Mouse (Mus musculus): ENCODE measurements at regions not wholly inside any gene's neighbourhood (a gene's known extent, or its start where the extent isn't known, plus 50 kb on each side); places are given as distances from the start of the nearest gene placed in this dataset.

DNA sequence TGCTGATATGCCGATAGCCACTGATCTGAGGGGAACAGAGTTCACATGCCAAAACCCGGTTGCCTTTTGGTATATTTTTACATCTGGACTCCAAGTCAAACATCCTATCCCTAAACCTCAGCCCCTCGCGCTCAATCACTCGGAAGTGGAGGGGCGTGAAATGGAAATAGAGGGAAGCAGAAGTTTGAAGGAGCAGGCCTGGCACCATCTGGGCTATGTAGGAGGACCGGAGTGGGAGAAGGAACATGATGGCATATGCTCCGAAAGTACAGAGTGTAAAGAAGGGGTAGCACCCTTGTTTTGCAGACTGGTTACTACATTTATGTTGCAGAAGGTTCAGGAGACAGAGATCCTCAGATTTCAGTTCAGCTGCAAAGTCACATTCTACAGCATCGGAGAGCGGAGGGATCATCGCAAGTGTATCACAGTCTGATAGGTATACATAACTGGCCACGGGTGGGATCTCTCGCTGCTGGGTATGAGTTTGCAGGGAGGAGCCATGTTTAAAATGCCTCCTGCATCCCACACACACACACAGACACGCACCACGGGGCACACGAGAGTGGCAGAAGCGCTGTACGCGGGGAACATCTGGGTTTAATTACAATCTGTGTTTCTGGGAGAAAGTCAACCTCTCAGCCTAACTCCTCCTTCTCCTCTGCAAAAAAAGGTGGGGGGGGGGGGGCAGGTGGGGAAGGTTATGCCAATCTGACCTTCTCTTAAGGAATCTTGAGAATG is 107.2 kb upstream of the Atp2b1 start:
- no peaks in the 10 kb centered on the region for H3K36me3 ChIP-seq (replicated peaks; ENCODE audit: control insufficient read depth, insufficient read depth)
- H3K27ac ChIP-seq, result no peak overlapping the region
- no peak for DNase-seq (ENCODE audit: low spot score)
- 86% methylated on average over 19 of the region's 19 CpGs for WGBS
- no peaks in the 10 kb centered on the region for H3K27me3 ChIP-seq (ENCODE audit: control insufficient read depth, insufficient read depth, low read length)
- no peaks in the 10 kb centered on the region for H3K4me1 ChIP-seq (replicated peaks; ENCODE audit: control insufficient read depth, insufficient read depth, low read length)
- H3K4me2 ChIP-seq (replicated peaks), result no peak overlapping the region
- H3K4me3 ChIP-seq (replicated peaks; ENCODE audit: low read length), result no peak overlapping the region
- ATAC-seq (ENCODE audit: low FRiP score), result no peak
- no peak overlapping the region for H3K9ac ChIP-seq
- H3K9me3 ChIP-seq (ENCODE audit: control insufficient read depth, low read length), result no peaks in the 10 kb centered on the region

DNA sequence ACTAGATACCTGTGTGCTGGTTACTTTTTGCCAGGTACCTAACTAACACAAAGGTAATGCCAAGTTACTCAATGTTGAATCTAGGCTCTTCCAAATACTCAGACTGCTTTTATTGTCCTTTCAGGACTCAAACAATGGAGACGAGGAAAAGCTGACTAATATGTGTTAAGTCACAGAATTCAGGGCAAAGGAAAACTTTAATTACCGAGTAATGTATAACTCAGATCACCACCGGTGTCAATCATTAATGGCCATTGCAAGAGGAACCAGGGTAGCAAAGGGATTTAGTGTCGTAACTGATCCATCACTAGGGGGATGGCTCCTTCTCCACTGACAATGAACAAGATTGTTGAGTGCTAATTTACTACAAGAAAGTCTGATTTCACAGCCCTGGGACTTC is 105.6 kb upstream of the Atp2b1 start:
- Histone ChIP-seq H3K9ac (no peak overlapping the region), H3K4me2 (replicated peaks) (no peak overlapping the region), H3K4me1 (replicated peaks; ENCODE audit: control insufficient read depth, insufficient read depth, low read length) (no peaks in the 10 kb centered on the region), H3K9me3 (ENCODE audit: control insufficient read depth, low read length) (no peaks in the 10 kb centered on the region), H3K36me3 (replicated peaks; ENCODE audit: control insufficient read depth, insufficient read depth) (no peaks in the 10 kb centered on the region), H3K27ac (no peak overlapping the region), H3K27me3 (ENCODE audit: control insufficient read depth, insufficient read depth, low read length) (no peaks in the 10 kb centered on the region), H3K4me3 (replicated peaks; ENCODE audit: low read length) (no peak overlapping the region)
- WGBS, result 59% methylated on average over 4 of the region's 4 CpGs
- ATAC-seq (ENCODE audit: low FRiP score), result no peak
- no peak for DNase-seq (ENCODE audit: low spot score)

DNA sequence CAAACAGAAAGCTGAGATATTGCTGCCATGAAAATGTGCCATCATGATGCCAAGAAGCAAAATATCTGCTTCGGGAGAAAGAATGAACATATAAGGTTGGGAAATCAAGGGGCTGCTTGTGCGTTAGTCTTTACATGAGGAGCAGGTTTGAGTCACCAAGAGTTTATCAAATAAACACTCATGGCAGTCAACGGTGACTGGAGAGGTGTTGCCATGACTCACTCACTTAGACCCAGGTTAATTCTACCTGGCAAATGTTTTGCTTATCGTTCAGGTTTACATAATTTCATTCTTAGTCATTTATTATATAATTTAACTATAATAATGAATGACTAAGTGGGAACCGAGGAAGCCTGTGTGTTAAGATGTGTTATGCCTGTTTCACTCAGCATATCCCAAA is 85.2 kb upstream of the Atp2b1 start:
- Histone ChIP-seq H3K4me2 (replicated peaks) (no peak overlapping the region), H3K9ac (no peak overlapping the region), H3K4me1 (replicated peaks; ENCODE audit: control insufficient read depth, insufficient read depth, low read length) (no peaks in the 10 kb centered on the region), H3K9me3 (ENCODE audit: control insufficient read depth, low read length) (no peaks in the 10 kb centered on the region), H3K27me3 (ENCODE audit: control insufficient read depth, insufficient read depth, low read length) (no peaks in the 10 kb centered on the region), H3K4me3 (replicated peaks; ENCODE audit: low read length) (no peak overlapping the region), H3K36me3 (replicated peaks; ENCODE audit: control insufficient read depth, insufficient read depth) (no peaks in the 10 kb centered on the region), H3K27ac (no peak overlapping the region)
- ATAC-seq (ENCODE audit: low FRiP score), result no peak
- over 99% methylated on average over 5 of the region's 5 CpGs for WGBS
- DNase-seq (ENCODE audit: low spot score), result no peak

DNA sequence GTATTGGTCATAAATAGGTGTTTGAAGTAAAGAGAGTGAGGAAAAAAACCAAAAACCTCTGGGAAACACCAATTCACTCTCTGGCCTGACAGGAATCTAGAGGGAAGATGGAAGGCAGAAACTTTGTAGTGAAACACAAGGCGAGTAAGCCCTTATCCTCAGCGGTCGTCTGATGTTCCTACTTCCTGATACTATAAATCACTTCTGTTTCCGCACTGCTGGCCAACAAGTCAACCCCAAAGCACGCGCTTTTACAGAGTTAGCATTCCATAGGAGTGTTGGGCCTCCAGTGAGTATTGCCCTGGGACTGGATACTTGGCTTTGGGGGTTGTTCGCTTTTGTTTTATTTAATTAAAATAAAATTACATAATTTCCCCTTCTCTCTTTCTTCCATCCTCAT is 82.7 kb upstream of the Atp2b1 start:
- DNase-seq (ENCODE audit: low spot score) (no peak), ATAC-seq (ENCODE audit: low FRiP score) (no peak)
- WGBS, result 81% methylated on average over 7 of the region's 7 CpGs
- Histone ChIP-seq H3K9me3 (ENCODE audit: control insufficient read depth, low read length) (no peaks in the 10 kb centered on the region), H3K27ac (no peak overlapping the region), H3K27me3 (ENCODE audit: control insufficient read depth, insufficient read depth, low read length) (no peaks in the 10 kb centered on the region), H3K4me3 (replicated peaks; ENCODE audit: low read length) (no peak overlapping the region), H3K36me3 (replicated peaks; ENCODE audit: control insufficient read depth, insufficient read depth) (no peaks in the 10 kb centered on the region), H3K4me2 (replicated peaks) (no peak overlapping the region), H3K9ac (no peak overlapping the region), H3K4me1 (replicated peaks; ENCODE audit: control insufficient read depth, insufficient read depth, low read length) (no peaks in the 10 kb centered on the region)

DNA sequence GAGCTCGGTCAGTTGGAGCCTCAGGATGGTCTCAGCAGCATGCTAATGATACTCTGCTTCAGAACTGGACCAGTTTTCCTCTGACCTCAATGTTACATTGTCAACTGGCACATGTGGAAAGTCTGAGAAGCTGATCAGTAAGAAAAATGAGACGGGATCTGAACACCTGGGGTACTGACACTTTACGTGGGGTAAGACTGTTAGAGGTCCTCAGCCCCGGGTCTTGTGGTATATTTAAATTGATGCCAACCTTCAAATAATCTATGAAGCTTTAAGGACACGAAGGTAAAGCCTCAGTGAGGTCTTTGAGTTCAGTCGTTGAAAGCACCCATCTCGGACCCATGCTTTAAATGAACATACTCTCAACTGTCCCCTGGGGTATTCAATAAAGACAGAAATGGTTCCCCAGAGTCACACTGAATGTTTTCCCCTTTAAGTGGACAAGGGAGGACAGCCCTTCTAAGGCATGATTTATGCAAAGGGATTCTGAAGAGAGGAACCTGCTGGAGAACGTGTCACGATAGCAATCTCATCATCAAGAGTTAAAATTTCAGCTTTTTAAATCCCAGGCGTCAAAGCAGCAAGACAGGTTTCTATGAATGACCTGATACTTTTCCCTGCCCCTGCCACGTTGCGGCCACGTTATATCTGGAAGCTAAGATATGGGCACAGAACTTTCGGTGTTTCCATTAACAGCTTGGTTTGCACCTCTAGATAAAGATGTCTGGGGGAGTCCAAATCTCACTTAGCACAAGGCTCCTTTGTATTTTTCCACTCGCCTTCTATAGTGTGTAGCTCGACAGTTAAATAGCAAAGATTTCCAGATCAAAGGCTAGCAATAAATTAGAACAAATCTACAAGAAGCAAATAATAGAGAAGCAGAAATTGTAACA is 76.7 kb upstream of the Atp2b1 start:
- 74% methylated on average over 16 of the region's 16 CpGs for WGBS
- no peak overlapping the region for H3K9ac ChIP-seq
- H3K9me3 ChIP-seq (ENCODE audit: control insufficient read depth, low read length), result no peaks in the 10 kb centered on the region
- ATAC-seq (ENCODE audit: low FRiP score), result no peak
- H3K4me2 ChIP-seq (replicated peaks), result no peak overlapping the region
- no peaks in the 10 kb centered on the region for H3K27me3 ChIP-seq (ENCODE audit: control insufficient read depth, insufficient read depth, low read length)
- no peaks in the 10 kb centered on the region for H3K36me3 ChIP-seq (replicated peaks; ENCODE audit: control insufficient read depth, insufficient read depth)
- no peak overlapping the region for H3K27ac ChIP-seq
- H3K4me1 ChIP-seq (replicated peaks; ENCODE audit: control insufficient read depth, insufficient read depth, low read length), result no peaks in the 10 kb centered on the region
- DNase-seq (ENCODE audit: low spot score), result no peak
- H3K4me3 ChIP-seq (replicated peaks; ENCODE audit: low read length), result no peak overlapping the region

DNA sequence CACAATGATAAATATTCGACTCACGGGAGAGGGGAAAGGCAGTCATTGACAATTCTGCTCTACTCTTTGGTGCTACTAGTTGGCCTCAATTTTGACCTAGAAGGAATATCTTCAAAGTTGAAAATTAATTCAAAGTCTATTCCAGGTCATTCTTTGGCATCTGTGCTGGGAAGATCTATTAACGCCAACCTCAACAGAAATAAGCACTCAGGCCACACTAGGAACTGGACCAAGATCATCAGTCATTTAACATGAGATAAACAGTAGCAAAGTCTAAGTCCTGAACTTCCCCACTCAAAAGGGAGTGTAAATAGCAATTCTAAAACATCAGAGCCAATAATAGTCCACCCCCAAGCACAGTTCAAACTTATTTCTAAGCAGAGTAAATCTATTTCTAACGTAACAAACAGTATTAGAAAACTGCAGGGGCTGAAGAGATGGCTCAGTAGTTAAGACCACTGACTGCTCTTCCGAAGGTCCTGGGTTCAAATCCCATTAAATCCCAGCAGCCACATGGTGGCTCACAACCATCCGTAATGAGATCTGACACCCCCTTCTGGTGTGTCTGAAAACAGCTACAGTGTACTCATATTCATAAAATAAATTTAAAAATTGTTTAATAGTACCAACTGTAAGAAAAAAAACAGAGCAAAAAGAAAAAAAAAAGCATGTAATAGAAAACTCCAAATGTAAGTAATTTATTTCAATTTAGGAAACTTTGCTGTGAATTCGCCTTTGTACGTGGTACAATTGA is 75.1 kb upstream of the Atp2b1 start:
- 93% methylated on average over 8 of the region's 8 CpGs for WGBS
- H3K27ac ChIP-seq, result no peak overlapping the region
- H3K27me3 ChIP-seq (ENCODE audit: control insufficient read depth, insufficient read depth, low read length), result no peaks in the 10 kb centered on the region
- no peak overlapping the region for H3K4me3 ChIP-seq (replicated peaks; ENCODE audit: low read length)
- peaks cover 10% of the 10 kb centered on the region for H3K9me3 ChIP-seq (ENCODE audit: control insufficient read depth, low read length)
- ATAC-seq (ENCODE audit: low FRiP score) (no peak), DNase-seq (ENCODE audit: low spot score) (no peak)
- H3K4me2 ChIP-seq (replicated peaks), result no peak overlapping the region
- H3K36me3 ChIP-seq (replicated peaks; ENCODE audit: control insufficient read depth, insufficient read depth), result no peaks in the 10 kb centered on the region
- H3K9ac ChIP-seq, result no peak overlapping the region
- H3K4me1 ChIP-seq (replicated peaks; ENCODE audit: control insufficient read depth, insufficient read depth, low read length), result no peaks in the 10 kb centered on the region

DNA sequence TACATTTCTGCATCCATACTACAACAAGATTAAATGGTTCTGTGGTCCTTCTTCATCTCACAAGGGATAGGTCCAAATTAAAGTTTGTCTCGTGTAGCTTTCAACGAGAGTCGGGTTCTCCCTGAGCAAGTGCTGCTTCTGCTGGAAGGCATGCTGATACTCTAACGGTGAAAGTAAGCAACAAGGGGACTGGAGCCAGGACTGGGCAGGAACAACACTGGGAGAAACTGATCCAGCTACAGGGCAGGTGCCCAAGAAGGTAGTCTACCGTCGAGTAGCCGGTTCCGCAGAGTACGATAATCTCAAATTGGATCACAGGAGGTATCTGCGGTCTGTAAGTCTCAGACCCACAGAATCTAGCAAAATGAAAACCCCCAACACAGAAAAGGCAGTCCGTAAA is 74.2 kb upstream of the Atp2b1 start:
- 97% methylated on average over 11 of the region's 11 CpGs for WGBS
- no peak for ATAC-seq (ENCODE audit: low FRiP score)
- DNase-seq (ENCODE audit: low spot score), result no peak

DNA sequence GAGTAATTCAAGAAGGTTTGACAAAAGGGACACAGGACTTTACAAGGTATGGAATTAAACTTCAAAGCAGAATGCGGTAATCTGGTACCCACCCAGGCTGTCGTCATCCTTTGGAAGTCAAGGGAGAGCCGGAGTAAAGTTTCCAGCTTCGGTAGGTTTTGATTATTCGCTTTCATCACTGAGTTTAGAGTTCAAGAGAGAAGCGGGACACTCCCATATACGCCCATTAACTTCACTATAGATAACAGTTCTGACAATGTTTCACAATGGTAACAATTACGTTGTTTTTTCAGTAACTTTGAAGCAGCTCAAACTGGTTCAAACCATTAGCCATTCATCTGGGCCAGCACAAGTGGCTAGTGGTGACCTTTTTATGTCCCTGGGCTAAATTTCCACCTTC is 73.8 kb upstream of the Atp2b1 start:
- peaks cover 19% of the 10 kb centered on the region for H3K9me3 ChIP-seq (ENCODE audit: control insufficient read depth, low read length)
- DNase-seq (ENCODE audit: low spot score), result no peak
- no peak overlapping the region for H3K9ac ChIP-seq
- no peak overlapping the region for H3K4me3 ChIP-seq (replicated peaks; ENCODE audit: low read length)
- ATAC-seq (ENCODE audit: low FRiP score), result no peak
- no peak overlapping the region for H3K27ac ChIP-seq
- 96% methylated on average over 8 of the region's 8 CpGs for WGBS
- no peak overlapping the region for H3K4me2 ChIP-seq (replicated peaks)
- H3K4me1 ChIP-seq (replicated peaks; ENCODE audit: control insufficient read depth, insufficient read depth, low read length), result no peaks in the 10 kb centered on the region
- no peaks in the 10 kb centered on the region for H3K36me3 ChIP-seq (replicated peaks; ENCODE audit: control insufficient read depth, insufficient read depth)
- H3K27me3 ChIP-seq (ENCODE audit: control insufficient read depth, insufficient read depth, low read length), result no peaks in the 10 kb centered on the region

More for the DNA sequence above, 74.2 kb upstream of the Atp2b1 start:
- no peaks in the 10 kb centered on the region for H3K36me3 ChIP-seq (replicated peaks; ENCODE audit: control insufficient read depth, insufficient read depth)
- H3K27ac ChIP-seq, result no peak overlapping the region
- H3K27me3 ChIP-seq (ENCODE audit: control insufficient read depth, insufficient read depth, low read length), result no peaks in the 10 kb centered on the region
- H3K4me3 ChIP-seq (replicated peaks; ENCODE audit: low read length), result no peak overlapping the region
- H3K4me2 ChIP-seq (replicated peaks), result no peak overlapping the region
- peaks cover 16% of the 10 kb centered on the region for H3K9me3 ChIP-seq (ENCODE audit: control insufficient read depth, low read length)
- H3K9ac ChIP-seq, result no peak overlapping the region
- no peaks in the 10 kb centered on the region for H3K4me1 ChIP-seq (replicated peaks; ENCODE audit: control insufficient read depth, insufficient read depth, low read length)
